Mouse (Mus musculus): ENCODE results near the gene Avpi1.

- TF ChIP-seq CTCF (IDR thresholded peaks at IDR 0.05; ENCODE audit: low read depth, low read length) (no peak), POLR2A (IDR thresholded peaks at IDR 0.05; ENCODE audit: insufficient read depth, low read length) (no peak)
These were observed 10.3 kb downstream of the Avpi1 start for GRCm38 (mm10) chr19:42118596-42118995.

All from ES-Bruce4 (cell line).